Comparison of ENCODE assay signal across 8 mouse cellular contexts in genomic region chr8:22411971-22412370, GRCm38 (mm10). TPM values are rescaled to one million over a fixed set of nuclear protein-coding genes. Genes with fewer than 3 reads are reported as not detected.
DNase-seq lines count a peak whose midpoint lies in the region; ATAC-seq and TF ChIP-seq lines count a peak whose summit lies in the region.

No protein-coding gene starts in this region.

- H3K4me3 ChIP-seq in megakaryocyte, embryonic 14.5 days (replicated peaks) = peak overlapping the region; percentile 95
- peak overlapping the region; percentile 70 for H3K4me3 ChIP-seq in embryonic fibroblast, embryonic 13.5 days (ENCODE audit: insufficient read depth, low read length)
- H3K4me3 ChIP-seq in limb, embryonic 15.5 days = peak overlapping the region; percentile 86
- peak overlapping the region; percentile 75 for H3K4me3 ChIP-seq in stomach, embryonic 15.5 days (replicated peaks)

- H3K36me3 ChIP-seq in megakaryocyte, embryonic 14.5 days (replicated peaks; ENCODE audit: low read length) = peaks cover 21% of the 10 kb centered on the region
- H3K36me3 ChIP-seq in limb, embryonic 15.5 days = peaks cover 10% of the 10 kb centered on the region
- 0 out of 2 replicates have a peak, but pooled peaks cover 4% of the 10 kb centered on the region for H3K36me3 ChIP-seq in stomach, embryonic 15.5 days

- 20% methylated on average over 8 of the region's 8 CpGs for WGBS in limb, embryonic 15.5 days
- 19% methylated on average over 8 of the region's 8 CpGs for WGBS in stomach, embryonic 15.5 days

- no peak overlapping the region for H3K27ac ChIP-seq in embryonic fibroblast, embryonic 13.5 days (ENCODE audit: insufficient read depth, low read length)
- H3K27ac ChIP-seq in limb, embryonic 15.5 days = peak overlapping the region; percentile 80; the same call in 1 of the 2 replicates
- H3K27ac ChIP-seq in stomach, embryonic 15.5 days = peak overlapping the region; percentile 75; the same call in 1 of the 2 replicates

- no peak for ATAC-seq in megakaryocyte, adult 5-6 weeks (ENCODE audit: poor library complexity, severe bottlenecking)
- no peak for ATAC-seq in limb, embryonic 15.5 days (ENCODE audit: insufficient number of reproducible peaks, low FRiP score, low TSS enrichment, low read depth)
- no peak for ATAC-seq in stomach, embryonic 15.5 days (ENCODE audit: insufficient read depth, low FRiP score, low read depth)

- H3K27me3 ChIP-seq in megakaryocyte, embryonic 14.5 days (replicated peaks) = peaks cover 3% of the 10 kb centered on the region
- no peaks in the 10 kb centered on the region for H3K27me3 ChIP-seq in limb, embryonic 15.5 days
- no peaks in the 10 kb centered on the region for H3K27me3 ChIP-seq in stomach, embryonic 15.5 days (replicated peaks)

- TF ChIP-seq CTCF in embryonic fibroblast, embryonic 13.5 days (IDR thresholded peaks at IDR 0.05; ENCODE audit: borderline replicate concordance, insufficient read depth, low read length) = no peak

- no peak for DNase-seq in urinary bladder, postnatal 36 days (ENCODE audit: low spot score in 2 of 2)
- DNase-seq in layer of hippocampus, postnatal 36 days = no peak
- DNase-seq in thymus, postnatal 14 days = no peak

- peaks cover 27% of the 10 kb centered on the region for H3K4me1 ChIP-seq in megakaryocyte, embryonic 14.5 days
- H3K4me1 ChIP-seq in embryonic fibroblast, embryonic 13.5 days (ENCODE audit: control insufficient read depth, insufficient read depth, low read length) = no peaks in the 10 kb centered on the region
- H3K4me1 ChIP-seq in limb, embryonic 15.5 days = peaks cover 8% of the 10 kb centered on the region; the same call in 1 of the 2 replicates
- 0 out of 2 replicates have a peak, but pooled peaks cover 6% of the 10 kb centered on the region for H3K4me1 ChIP-seq in stomach, embryonic 15.5 days

- H3K9me3 ChIP-seq in megakaryocyte, embryonic 14.5 days = no peaks in the 10 kb centered on the region
- no peaks in the 10 kb centered on the region for H3K9me3 ChIP-seq in limb, embryonic 15.5 days
- H3K9me3 ChIP-seq in stomach, embryonic 15.5 days = no peaks in the 10 kb centered on the region

- peak overlapping the region; percentile 95 for H3K9ac ChIP-seq in limb, embryonic 15.5 days
- peak overlapping the region; percentile 72 for H3K9ac ChIP-seq in stomach, embryonic 15.5 days

- no peak for TF ChIP-seq POLR2A in embryonic fibroblast, embryonic 13.5 days (IDR thresholded peaks at IDR 0.05; ENCODE audit: low read depth, low read length)

- H3K4me2 ChIP-seq in limb, embryonic 15.5 days = peak overlapping the region; percentile 68
- H3K4me2 ChIP-seq in stomach, embryonic 15.5 days = peak overlapping the region; percentile 67

RNA-seq across cellular contexts. Expression of gene Mrps31, which starts 0.8 kb away (rescaled TPM):
- polyA plus RNA-seq in megakaryocyte, embryonic 14.5 days (2012; ENCODE audit: insufficient read depth, low replicate concordance) = 0.10 and 1.5 TPM in 2 replicates
- 12.9 and 15.7 TPM in 2 replicates for total RNA-seq in megakaryocyte, adult 5-6 weeks (2015)
- total RNA-seq in megakaryocyte, adult 5-6 weeks (2017) = 14.4 and 15.9 TPM in 2 replicates
- 21.7 and 22.1 TPM in 2 replicates for polyA plus RNA-seq in embryonic fibroblast, embryonic 13.5 days (2011; ENCODE audit: insufficient read length, low read depth, missing spikeins)
- 35.4 and 35.8 TPM in 2 replicates for polyA plus RNA-seq in limb, embryonic 15.5 days (2015; fragmentation: Nextera tagmentation; extraction: Ambion mirVana)
- polyA plus RNA-seq in stomach, embryonic 15.5 days (2015; fragmentation: Nextera tagmentation; extraction: Ambion mirVana) = 50.2 and 55.7 TPM in 2 replicates
- total RNA-seq in layer of hippocampus, postnatal 36 days (2021) = 10 to 100 TPM; 23.9 to 26.6 TPM

RNA-seq across cellular contexts. Expression of gene Slc25a15, which starts 13.6 kb away (rescaled TPM):
- 0.67 and 1.3 TPM in 2 replicates for polyA plus RNA-seq in megakaryocyte, embryonic 14.5 days (2012; ENCODE audit: insufficient read depth, low replicate concordance)
- total RNA-seq in megakaryocyte, adult 5-6 weeks (2015) = 2.3 and 2.9 TPM in 2 replicates
- total RNA-seq in megakaryocyte, adult 5-6 weeks (2017) = 3.8 and 4.1 TPM in 2 replicates
- polyA plus RNA-seq in embryonic fibroblast, embryonic 13.5 days (2011; ENCODE audit: insufficient read length, low read depth, missing spikeins) = 7.5 and 10.2 TPM in 2 replicates
- polyA plus RNA-seq in limb, embryonic 15.5 days (2015; fragmentation: Nextera tagmentation; extraction: Ambion mirVana) = 18.3 and 19.4 TPM in 2 replicates
- polyA plus RNA-seq in stomach, embryonic 15.5 days (2015; fragmentation: Nextera tagmentation; extraction: Ambion mirVana) = 34.2 and 40.7 TPM in 2 replicates
- 10 to 100 TPM; 11.6 to 12.8 TPM for total RNA-seq in layer of hippocampus, postnatal 36 days (2021)
